ENCODE assay signal across 13 mouse cellular contexts in the genomic region with DNA sequence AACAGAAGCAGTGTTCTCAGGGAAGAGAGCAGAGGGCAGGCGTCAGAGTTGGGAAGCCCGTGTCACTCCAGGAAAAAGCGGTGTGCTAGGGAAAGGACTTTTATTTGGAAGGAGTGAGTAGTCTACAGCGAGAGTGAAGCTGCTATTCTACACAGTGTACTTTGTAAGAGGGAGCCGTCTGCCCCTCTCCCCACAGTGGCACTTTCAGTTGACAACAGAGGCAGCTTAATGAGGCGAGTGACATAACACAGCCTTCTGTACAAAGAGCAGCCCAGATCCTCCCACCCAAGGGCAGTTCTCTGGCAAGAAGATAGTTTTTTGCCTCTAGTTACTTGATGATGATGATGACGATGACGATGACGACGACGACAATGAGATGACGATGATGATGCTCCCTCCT. TPM values are rescaled to one million over a fixed set of nuclear protein-coding genes. Genes with fewer than 3 reads are reported as not detected.
DNase-seq lines count a peak whose midpoint lies in the region.
"Had no signal": no experiment of that assay in that cellular context is flagged by ENCODE, and none has a peak within 500 bp of the region (broad histone marks: within the 10 kb centered on the region; RNA-seq: fewer than 3 reads in every experiment).

No protein-coding gene starts in this region.

- H3K4me3 ChIP-seq in forebrain, embryonic 10.5 days, result no peak overlapping the region
- H3K4me3 ChIP-seq: erythroblast, embryonic 14.5 days; heart, embryonic 12.5 days; limb, embryonic 13.5 days had no signal

- no peaks in the 10 kb centered on the region for H3K9me3 ChIP-seq in forebrain, embryonic 10.5 days
- H3K9me3 ChIP-seq: heart, embryonic 12.5 days; limb, embryonic 13.5 days had no signal

- H3K4me1 ChIP-seq in forebrain, embryonic 10.5 days, result peaks cover 16% of the 10 kb centered on the region
- H3K4me1 ChIP-seq: heart, embryonic 12.5 days; limb, embryonic 13.5 days had no signal

- H3K27ac ChIP-seq in forebrain, embryonic 10.5 days, result 0 out of 2 replicates have a peak overlapping the region, but pooled peaks have one; percentile 40
- H3K27ac ChIP-seq: limb, embryonic 13.5 days had no signal

- H3K36me3 ChIP-seq in forebrain, embryonic 10.5 days (replicated peaks), result no peaks in the 10 kb centered on the region
- H3K36me3 ChIP-seq: heart, embryonic 12.5 days; limb, embryonic 13.5 days had no signal

- H3K27me3 ChIP-seq in forebrain, embryonic 10.5 days (ENCODE audit: poor library complexity, severe bottlenecking), result peaks cover 14% of the 10 kb centered on the region

- 57% methylated on average over 12 of the region's 12 CpGs for WGBS in forebrain, embryonic 10.5 days

- DNase-seq in gastrocnemius, adult 18-20 months (ENCODE audit: low spot score), result peak; percentile 11
- no peak for DNase-seq in gastrocnemius, postnatal 10 days
- DNase-seq in layer of hippocampus, adult 9-11 months, result peak; percentile 27
- DNase-seq in layer of hippocampus, postnatal 36 days, result no peak
- no peak for DNase-seq in forebrain, embryonic 10.5 days (ENCODE audit: extremely low spot score, low spot score)
- DNase-seq in kidney, postnatal 14 days, result peak; percentile 17
- no peak for DNase-seq in adipocyte (ENCODE audit: low spot score)
- DNase-seq in frontal cortex, postnatal 25 days (ENCODE audit: low spot score in 2 of 2), result no peak
- DNase-seq: adrenal gland, postnatal 14 days; cerebellum, postnatal 14 days had no signal

RNA-seq across cellular contexts. Expression of a gene that starts 52.5 kb away (rescaled TPM):
- total RNA-seq in gastrocnemius, adult 18-20 months (2021), result under 1 TPM; 0.24 to 0.30 TPM
- total RNA-seq in gastrocnemius, postnatal 10 days (2021), result under 1 TPM; 0.42 to 0.79 TPM
- 1 to 10 TPM; 1.4 to 2.0 TPM for total RNA-seq in layer of hippocampus, postnatal 36 days (2021)
- polyA plus RNA-seq in forebrain, embryonic 10.5 days (2016; fragmentation: Nextera tagmentation; extraction: Ambion mirVana), result 2.8 and 3.1 TPM in 2 replicates
- polyA plus RNA-seq: erythroblast, embryonic 14.5 days had no signal

Comparison
In these comparisons a context has a peak if more than half of its experiments do, and no peak if none do; other contexts are left out.
1. DNase-seq: peak in gastrocnemius, adult 18-20 months (single experiment), layer of hippocampus, adult 9-11 months (single experiment) and kidney, postnatal 14 days (single experiment); none in gastrocnemius, postnatal 10 days (single experiment), layer of hippocampus, postnatal 36 days (0 of 2), forebrain, embryonic 10.5 days (single experiment), adipocyte (single experiment) and frontal cortex, postnatal 25 days (0 of 2).